Mouse (Mus musculus) neural tube, embryonic 11.5 days (tissue): ENCODE data around the gene Afg1l. TPM values are rescaled to one million over a fixed set of nuclear protein-coding genes. Genes with fewer than 3 reads are reported as not detected.

Experiments used
- ATAC-seq: fragments of 200-750 bp; cut with Nextera tagmentation; 2 replicates; pipeline ENCODE4 v1.8.0; 2017; ENCODE audit warnings: moderate number of reproducible peaks, mild to moderate bottlenecking, moderate TSS enrichment, moderate library complexity; ENCODE audit not compliant: insufficient read depth, low FRiP score, low TSS enrichment
- DNase-seq: peaks from one replicate; pipeline ENCODE4 v3.0.0-alpha.2; 2015; ENCODE audit warnings: low spot score
- H3K27ac ChIP-seq: fragments of 300-500 bp; sonication (generic); 2 replicates; pipeline ENCODE4 v1.5.1; 2014; ENCODE audit warnings: low read depth, mild to moderate bottlenecking, low read length
- H3K27me3 ChIP-seq: fragments of 300-500 bp; sonication (generic); 2 replicates; pipeline ENCODE4 v1.6.1; 2014; ENCODE audit warnings: mild to moderate bottlenecking, low read length, mixed read lengths; ENCODE audit not compliant: control insufficient read depth, insufficient read depth
- H3K36me3 ChIP-seq: fragments of 300-500 bp; sonication (generic); 2 replicates; pipeline ENCODE4 v1.6.1; 2014; ENCODE audit warnings: mild to moderate bottlenecking, low read length, moderate library complexity, mixed read lengths; ENCODE audit not compliant: control insufficient read depth, insufficient read depth
- H3K4me1 ChIP-seq: fragments of 300-500 bp; sonication (generic); 2 replicates; pipeline ENCODE4 v1.6.1; 2014; ENCODE audit warnings: low read length, mixed read lengths; ENCODE audit not compliant: control insufficient read depth, insufficient read depth
- H3K4me2 ChIP-seq: fragments of 300-500 bp; sonication (generic); 2 replicates; pipeline ENCODE4 v1.6.1; 2014; ENCODE audit warnings: low read depth, mild to moderate bottlenecking, moderate library complexity
- H3K4me3 ChIP-seq: fragments of 300-500 bp; sonication (generic); 2 replicates; pipeline ENCODE4 v1.5.1; 2014; ENCODE audit warnings: low read depth, low read length
- H3K9ac ChIP-seq: fragments of 300-500 bp; sonication (generic); 2 replicates; pipeline ENCODE4 v1.6.1; 2014; ENCODE audit warnings: mild to moderate bottlenecking, low read length
- H3K9me3 ChIP-seq: fragments of 300-500 bp; sonication (generic); 2 replicates; pipeline ENCODE4 v1.6.1; 2016; ENCODE audit warnings: low read length; ENCODE audit not compliant: control insufficient read depth
- WGBS: fragments of 180-500 bp; shearing (Covaris S2); extraction: QIAGEN DNeasy Blood & Tissue Kit; methylation state at CpG from one replicate; pipeline ENCODE4 v1.1.7; 2014; 5-methylcytosine and 5-hydroxymethylcytosine counted together
- polyA plus RNA-seq: library from polyadenylated mRNA; unstranded; fragments of >200 nt; fragmentation: Nextera tagmentation; extraction: Ambion mirVana; gene quantifications from 2 replicates; pipeline ENCODE4 v1.2.1, GENCODE M21; 2014

The Afg1l gene
- polyA plus RNA-seq, 1 experiment from 2014 or later: 5.5 TPM

- 58% methylated on average over 3 of the region's 3 CpGs for WGBS
- H3K4me2 ChIP-seq: no peak overlapping the region
- DNase-seq: no peak
- no peak overlapping the region for H3K27ac ChIP-seq
- no peak overlapping the region for H3K4me3 ChIP-seq
- H3K27me3 ChIP-seq: no peaks in the 10 kb centered on the region
- no peak overlapping the region for H3K9ac ChIP-seq
- no peaks in the 10 kb centered on the region for H3K36me3 ChIP-seq
- ATAC-seq: no peak
- H3K4me1 ChIP-seq: no peaks in the 10 kb centered on the region
- H3K9me3 ChIP-seq: no peaks in the 10 kb centered on the region
These were observed 122.4 kb downstream of the Afg1l start for GRCm38 (mm10) chr10:42355980-42356379.

GRCm38 (mm10) chr10:42347986-42348385, 130.4 kb downstream of the Afg1l start:
- DNase-seq: no peak
- no peak for ATAC-seq
- H3K4me1 ChIP-seq: no peaks in the 10 kb centered on the region; the same call in 1 of the 2 replicates
- H3K4me3 ChIP-seq: no peak overlapping the region
- H3K36me3 ChIP-seq: no peaks in the 10 kb centered on the region
- no peak overlapping the region for H3K4me2 ChIP-seq
- H3K9me3 ChIP-seq: no peaks in the 10 kb centered on the region
- no peaks in the 10 kb centered on the region for H3K27me3 ChIP-seq
- WGBS: 98% methylated on average over 5 of the region's 5 CpGs
- no peak overlapping the region for H3K9ac ChIP-seq
- H3K27ac ChIP-seq: no peak overlapping the region

- Histone ChIP-seq H3K27ac (no peak overlapping the region), H3K4me3 (no peak overlapping the region), H3K9ac (no peak overlapping the region), H3K4me2 (no peak overlapping the region), H3K4me1 (no peaks in the 10 kb centered on the region; the same call in 1 of the 2 replicates), H3K27me3 (no peaks in the 10 kb centered on the region), H3K9me3 (no peaks in the 10 kb centered on the region), H3K36me3 (no peaks in the 10 kb centered on the region)
- no peak for DNase-seq
- 84% methylated on average over 5 of the region's 5 CpGs for WGBS
- ATAC-seq: no peak
These were observed 131.2 kb downstream of the Afg1l start for GRCm38 (mm10) chr10:42347127-42347526.

- no peak overlapping the region for H3K4me3 ChIP-seq
- no peak overlapping the region for H3K9ac ChIP-seq
- DNase-seq (no peak), ATAC-seq (no peak)
- H3K27ac ChIP-seq: no peak overlapping the region
- WGBS: 57% methylated on average over 12 of the region's 12 CpGs
- H3K9me3 ChIP-seq: no peaks in the 10 kb centered on the region
- no peak overlapping the region for H3K4me2 ChIP-seq
- no peaks in the 10 kb centered on the region for H3K27me3 ChIP-seq
- no peaks in the 10 kb centered on the region; the same call in 1 of the 2 replicates for H3K4me1 ChIP-seq
- H3K36me3 ChIP-seq: no peaks in the 10 kb centered on the region
These were observed 132.0 kb downstream of the Afg1l start for GRCm38 (mm10) chr10:42346179-42346877.

GRCm38 (mm10) chr10:42342714-42343113, 135.7 kb downstream of the Afg1l start:
- peaks cover 3% of the 10 kb centered on the region; the same call in 1 of the 2 replicates for H3K4me1 ChIP-seq
- no peaks in the 10 kb centered on the region for H3K36me3 ChIP-seq
- no peak overlapping the region for H3K27ac ChIP-seq
- WGBS: 91% methylated on average over 5 of the region's 5 CpGs
- no peak overlapping the region for H3K9ac ChIP-seq
- ATAC-seq (no peak), DNase-seq (no peak)
- no peaks in the 10 kb centered on the region for H3K27me3 ChIP-seq
- H3K4me2 ChIP-seq: no peak overlapping the region
- no peak overlapping the region for H3K4me3 ChIP-seq
- no peaks in the 10 kb centered on the region for H3K9me3 ChIP-seq

- Histone ChIP-seq H3K36me3 (no peaks in the 10 kb centered on the region), H3K27me3 (no peaks in the 10 kb centered on the region), H3K4me3 (no peak overlapping the region), H3K4me1 (peaks cover 3% of the 10 kb centered on the region; the same call in 1 of the 2 replicates), H3K9ac (no peak overlapping the region), H3K4me2 (no peak overlapping the region), H3K27ac (no peak overlapping the region), H3K9me3 (no peaks in the 10 kb centered on the region)
- DNase-seq: no peak
- ATAC-seq: no peak
- WGBS: 81% methylated on average over 11 of the region's 11 CpGs
These were observed 136.4 kb downstream of the Afg1l start for GRCm38 (mm10) chr10:42341815-42342457.

GRCm38 (mm10) chr10:42340426-42340793, 138.0 kb downstream of the Afg1l start:
- H3K27ac ChIP-seq: no peak overlapping the region
- WGBS: 54% methylated on average over 6 of the region's 6 CpGs

GRCm38 (mm10) chr10:42339773-42340425, 138.5 kb downstream of the Afg1l start:
- no peak for ATAC-seq
- Histone ChIP-seq H3K9me3 (no peaks in the 10 kb centered on the region), H3K27ac (no peak overlapping the region), H3K4me1 (peaks cover 3% of the 10 kb centered on the region; the same call in 1 of the 2 replicates), H3K4me3 (no peak overlapping the region), H3K27me3 (no peaks in the 10 kb centered on the region), H3K4me2 (no peak overlapping the region), H3K9ac (no peak overlapping the region), H3K36me3 (no peaks in the 10 kb centered on the region)
- WGBS: 65% methylated on average over 8 of the region's 8 CpGs
- DNase-seq: no peak

More at GRCm38 (mm10) chr10:42340426-42340793, 138.0 kb downstream of the Afg1l start:
- Histone ChIP-seq H3K9ac (no peak overlapping the region), H3K4me1 (peaks cover 3% of the 10 kb centered on the region; the same call in 1 of the 2 replicates), H3K4me3 (no peak overlapping the region), H3K36me3 (no peaks in the 10 kb centered on the region), H3K4me2 (no peak overlapping the region), H3K9me3 (no peaks in the 10 kb centered on the region), H3K27me3 (no peaks in the 10 kb centered on the region)
- DNase-seq (no peak), ATAC-seq (no peak)
